Mouse (Mus musculus) cerebellum, adult 2 months (tissue): ENCODE results near the gene Etl4.

Experiments used
- CTCF ChIP-seq: fragments of 200-500 bp; IDR thresholded peaks from 2 replicates; pipeline ENCODE4 v1.5.1; 2011; ENCODE audit warnings: low read depth, mild to moderate bottlenecking, control low read depth, low read length, moderate library complexity, borderline replicate concordance; ENCODE audit not compliant: insufficient read depth
- POLR2A ChIP-seq: fragments of 200-500 bp; IDR thresholded peaks from 2 replicates; pipeline ENCODE4 v1.6.1; 2011; ENCODE audit warnings: low read length, control low read depth, borderline replicate concordance; ENCODE audit not compliant: insufficient read depth

- TF ChIP-seq CTCF: no peak
- TF ChIP-seq POLR2A: no peak
Measured at GRCm38 (mm10) chr2:20657856-20658255, 748.3 kb downstream of the Etl4 start.
